Mouse (Mus musculus): ENCODE results near the gene Agbl4. TPM values are rescaled to one million over a fixed set of nuclear protein-coding genes. Genes with fewer than 3 reads are reported as not detected.
A peak's percentile ranks its signal among the peaks of the same experiment; 100 is the strongest.

Gene Agbl4
- total RNA-seq, 2 experiments from 2014 or later, result 0.33 to 0.53 TPM

- DNase-seq, result no peak
Observed at GRCm38 (mm10) chr4:111666713-111667112, 1269.3 kb downstream of the Agbl4 start.

GRCm38 (mm10) chr4:111669369-111669768 is 1271.9 kb downstream of the Agbl4 start:
- DNase-seq, result no peak

- no peak for DNase-seq
Observed at GRCm38 (mm10) chr4:111670566-111671421, 1273.3 kb downstream of the Agbl4 start.

- DNase-seq, result no peak
Observed at GRCm38 (mm10) chr4:111671440-111671839, 1274.0 kb downstream of the Agbl4 start.

- DNase-seq, result peak in 1 of 2 experiments; percentile 12
Observed at GRCm38 (mm10) chr4:111673904-111674303, 1276.4 kb downstream of the Agbl4 start.

GRCm38 (mm10) chr4:111681926-111682325 is 1284.5 kb downstream of the Agbl4 start:
- DNase-seq, result no peak

- DNase-seq, result no peak
Observed at GRCm38 (mm10) chr4:111682793-111683192, 1285.3 kb downstream of the Agbl4 start.

- no peak for DNase-seq
Observed at GRCm38 (mm10) chr4:111683843-111684242, 1286.4 kb downstream of the Agbl4 start.

GRCm38 (mm10) chr4:111685951-111686350 is 1288.5 kb downstream of the Agbl4 start:
- DNase-seq, result no peak

- DNase-seq, result peak; percentile 34 to 53
Observed at GRCm38 (mm10) chr4:111686951-111687350, 1289.5 kb downstream of the Agbl4 start.

GRCm38 (mm10) chr4:111687613-111688012 is 1290.2 kb downstream of the Agbl4 start:
- peak; percentile 82 to 91 for DNase-seq

GRCm38 (mm10) chr4:111691057-111691543 is 1293.6 kb downstream of the Agbl4 start:
- DNase-seq, result no peak

- DNase-seq, result no peak
Observed at GRCm38 (mm10) chr4:111701381-111701780, 1303.9 kb downstream of the Agbl4 start.

- DNase-seq, result no peak
Observed at GRCm38 (mm10) chr4:111704126-111704525, 1306.7 kb downstream of the Agbl4 start.

- DNase-seq, result no peak
Observed at GRCm38 (mm10) chr4:111704975-111705374, 1307.5 kb downstream of the Agbl4 start.

Other genes starting within 250 kb of the Agbl4 start
- gene Elavl4, start 45.8 kb upstream of the Agbl4 start, total RNA-seq (2021), result 1 to 10 TPM; 3.2 to 4.5 TPM